Mouse (Mus musculus) hematopoietic stem cell, adult 5-6 weeks (primary cell): ENCODE data around the gene Podnl1. TPM values are rescaled to one million over a fixed set of nuclear protein-coding genes. Genes with fewer than 3 reads are reported as not detected.

Experiments used
- ATAC-seq, 2 experiments: fragments of 125-278 bp in 1 of 2; replicated peaks in 1 of 2; 2 replicates each; pipeline ENCODE4 v1.8.0; 2016 to 2017; ENCODE audit warnings: inconsistent platforms in 2 of 2, mild to moderate bottlenecking in 2 of 2, moderate number of reproducible peaks in 2 of 2, low read depth in 1 of 2, moderate TSS enrichment in 1 of 2; ENCODE audit not compliant: low FRiP score in 2 of 2, poor library complexity in 2 of 2, severe bottlenecking in 2 of 2, insufficient read depth in 1 of 2, low TSS enrichment in 1 of 2
- total RNA-seq: library from RNA; stranded (forward); fragments of 172-1452, 232-1000 nt; gene quantifications from 2 replicates; pipeline ENCODE4 v1.2.3, GENCODE M21; 2017

Podnl1 gene
- total RNA-seq: 1.4 and 2.7 TPM in 2 replicates

DNA sequence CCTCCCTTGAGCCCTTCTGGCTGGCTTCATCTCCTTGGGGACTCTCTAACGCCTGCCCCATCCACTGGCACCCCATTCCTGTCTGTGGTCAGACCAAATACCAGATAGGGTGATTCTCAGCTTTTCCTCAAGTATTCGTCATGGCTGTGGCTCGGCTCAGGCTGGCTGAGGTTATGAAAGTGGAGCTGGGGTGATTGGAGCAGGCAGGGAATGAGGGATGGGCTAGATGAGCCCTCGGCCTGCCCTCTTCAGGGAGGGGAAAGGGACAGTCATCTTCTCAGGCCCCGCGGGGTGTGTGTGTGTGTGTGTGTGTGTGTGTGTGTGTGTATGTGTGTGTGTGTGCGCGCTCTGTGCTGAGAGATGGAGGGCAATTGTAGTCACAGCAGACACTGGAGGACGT is at the start of gene Podnl1:
Podnl1 (plus strand) TSS at position 334 of the 400 bp plus-strand sequence.
- no peak for ATAC-seq

DNA sequence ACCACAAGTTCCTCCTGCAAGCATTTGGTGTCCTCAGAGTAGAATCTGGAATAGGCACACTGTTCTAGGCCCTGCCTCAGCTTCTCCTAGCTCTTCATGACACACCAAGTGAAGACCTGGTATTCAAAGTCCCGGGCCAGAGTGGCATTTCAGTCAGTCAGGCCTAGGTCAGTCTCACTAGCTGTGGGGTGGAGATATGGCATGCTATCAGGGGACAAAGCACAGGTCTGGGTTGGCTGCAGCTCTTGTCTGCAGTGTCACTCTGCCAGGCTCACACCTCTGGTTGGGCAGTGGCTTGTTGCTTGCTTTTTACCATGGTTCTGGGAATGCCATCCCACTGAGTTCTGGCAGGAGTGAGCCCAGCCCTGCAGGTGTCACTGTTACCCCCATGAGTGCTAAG is 49.4 kb upstream of the Podnl1 start:
- no peak for ATAC-seq

DNA sequence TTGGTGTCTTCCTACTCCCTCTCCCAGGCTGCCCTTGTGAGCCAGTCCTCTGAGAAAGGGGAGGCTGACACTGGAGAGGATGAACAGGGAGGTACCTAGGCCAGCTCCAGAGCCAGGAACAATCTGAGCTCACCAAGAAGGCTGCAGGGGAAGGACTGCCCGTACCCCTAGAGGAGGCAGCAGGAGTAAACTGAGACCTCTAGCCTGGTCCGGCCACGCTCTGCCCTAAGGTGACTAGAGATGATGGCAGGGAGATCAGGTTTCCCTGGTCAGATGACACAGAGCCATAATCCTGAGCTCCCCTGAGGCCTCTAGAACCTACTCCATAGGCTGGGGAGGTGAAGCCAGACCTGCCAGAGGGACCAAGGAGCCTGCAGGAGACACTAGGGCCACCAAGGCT is 48.9 kb upstream of the Podnl1 start:
- no peak for ATAC-seq

DNA sequence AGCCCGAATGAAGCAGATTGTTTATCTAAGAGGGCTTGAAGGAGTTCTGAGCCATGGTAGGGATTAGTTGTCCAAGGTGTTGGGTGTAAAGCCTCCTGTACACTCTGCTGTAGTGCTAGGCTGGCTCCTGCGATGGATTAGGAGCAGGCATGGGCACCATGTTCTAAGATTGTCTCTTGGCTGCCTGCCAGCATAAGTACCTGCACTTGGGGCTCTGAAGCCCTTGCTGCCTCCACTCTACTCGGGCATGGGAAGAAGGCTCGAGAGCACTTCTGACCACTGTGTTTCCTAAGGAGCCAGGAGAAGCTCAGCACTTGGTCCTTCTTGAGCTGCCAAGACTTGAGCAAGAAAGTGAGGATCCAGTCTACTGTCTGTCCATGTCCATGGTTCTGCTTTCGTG is 46.6 kb upstream of the Podnl1 start:
- no peak for ATAC-seq

DNA sequence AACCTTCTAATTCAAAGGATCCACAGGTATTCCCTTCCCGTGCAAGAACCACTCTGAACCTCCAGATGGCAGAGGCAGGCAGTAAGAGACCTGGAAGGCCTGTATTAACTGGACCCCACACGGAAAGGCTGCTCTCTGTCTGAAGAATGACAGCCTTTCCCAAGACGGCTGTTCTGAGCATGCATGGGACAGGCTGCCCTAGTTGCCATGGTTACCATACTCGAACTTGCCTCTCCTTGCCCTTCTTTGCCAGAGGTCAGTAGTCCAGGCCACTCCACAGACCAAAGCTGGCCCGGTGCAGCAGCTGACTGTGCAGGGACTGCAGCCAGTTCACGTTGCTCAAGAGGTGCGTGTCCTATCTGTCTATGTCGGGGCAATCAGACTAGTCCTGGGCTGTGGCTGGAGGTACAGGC is 42.0 kb upstream of the Podnl1 start:
- ATAC-seq: no peak

DNA sequence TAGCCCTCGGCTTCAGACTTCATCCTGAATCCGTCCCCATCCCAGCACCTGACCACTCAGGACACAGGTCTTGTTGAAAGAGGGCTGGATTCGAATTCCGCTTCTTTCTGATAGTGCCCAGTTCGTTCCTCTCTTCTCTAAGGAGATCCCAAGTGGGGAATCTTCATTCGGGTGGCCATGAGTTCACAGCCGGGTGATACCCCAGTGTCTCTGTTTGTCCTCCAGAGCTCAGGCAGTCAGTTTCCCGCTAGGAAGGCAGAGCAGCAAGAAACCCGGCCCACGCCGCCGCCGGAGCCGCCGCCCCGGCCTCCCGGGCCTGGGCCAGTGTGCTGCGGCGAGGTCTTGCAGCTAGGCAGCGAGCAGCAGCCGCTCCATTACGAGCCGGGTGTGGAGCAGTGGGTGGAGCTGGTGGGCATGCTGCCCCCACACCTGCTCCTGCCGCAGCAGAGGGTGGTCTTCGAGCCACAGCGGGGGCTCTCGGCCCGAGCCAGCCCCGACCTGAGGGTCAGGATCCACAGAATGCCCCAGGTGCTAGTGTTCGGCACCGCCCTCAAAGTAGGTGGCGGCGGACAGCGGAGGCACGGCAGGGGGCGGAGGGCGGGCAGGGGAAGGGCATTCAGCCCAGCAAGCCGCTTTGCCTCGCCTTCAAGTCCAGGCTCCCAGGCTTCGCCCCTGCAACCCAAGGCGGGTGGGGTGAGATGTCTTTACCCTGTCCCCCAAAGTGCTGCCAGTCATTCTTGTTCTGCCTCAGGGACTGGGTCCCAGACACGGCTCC is 41.3 kb upstream of the Podnl1 start:
- ATAC-seq: no peak

DNA sequence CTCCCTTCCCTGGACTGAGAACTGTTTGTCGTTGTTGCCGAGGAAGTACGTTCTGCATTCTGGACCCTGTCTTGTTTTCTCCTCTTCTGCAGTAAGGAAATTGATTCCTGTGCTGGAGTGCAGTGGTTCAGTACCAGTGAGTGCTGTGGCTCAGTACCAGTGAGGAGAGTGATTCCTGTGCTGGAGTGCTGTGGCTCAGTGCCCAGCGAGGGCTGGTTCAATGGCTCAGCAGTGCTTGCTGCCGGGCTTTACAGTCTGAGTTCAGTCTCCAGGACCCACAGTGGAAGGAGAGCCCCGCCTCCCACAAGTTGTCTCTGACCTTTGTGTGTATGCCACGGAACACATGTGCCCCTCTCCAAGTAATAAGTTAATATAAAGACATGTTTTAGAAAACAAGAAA is 38.6 kb upstream of the Podnl1 start:
- ATAC-seq: no peak

DNA sequence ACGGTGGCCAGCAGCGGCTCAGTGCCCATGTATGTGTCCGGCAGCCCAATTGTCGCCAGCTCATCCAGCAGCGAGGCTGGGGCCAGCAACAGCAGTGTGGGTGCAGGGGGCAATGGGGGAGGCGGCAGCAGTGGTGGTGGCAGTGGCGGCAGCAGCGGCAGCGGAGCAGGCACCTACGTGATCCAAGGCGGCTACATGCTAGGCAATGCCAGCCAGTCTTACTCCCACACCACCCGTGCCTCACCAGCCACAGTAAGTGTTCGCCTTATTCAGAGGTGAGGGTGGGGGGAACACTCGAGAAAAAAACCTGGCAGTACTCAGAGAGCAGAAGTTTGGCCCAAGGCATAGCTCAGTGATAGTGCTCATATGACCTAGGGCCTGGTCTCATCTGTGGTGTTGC is 38.0 kb upstream of the Podnl1 start:
- ATAC-seq: no peak

DNA sequence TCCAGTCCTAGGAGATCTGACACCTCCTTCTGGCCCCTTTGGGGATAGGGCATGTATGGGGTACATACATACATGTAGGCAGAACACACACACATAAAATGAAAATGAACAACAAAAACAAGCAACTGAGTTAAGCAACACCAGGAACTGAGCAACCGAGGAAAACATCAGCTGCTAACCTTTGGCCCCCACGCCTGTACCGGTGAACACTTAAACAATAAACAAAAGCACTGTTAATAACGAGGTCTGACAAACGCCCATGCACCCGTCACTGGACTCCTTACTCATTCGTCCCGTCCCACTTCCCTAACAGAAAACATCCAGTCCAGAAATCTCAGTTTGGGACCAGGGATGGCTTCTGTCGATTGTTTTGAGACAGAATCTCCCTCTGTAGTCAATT is 36.5 kb upstream of the Podnl1 start:
- no peak for ATAC-seq

DNA sequence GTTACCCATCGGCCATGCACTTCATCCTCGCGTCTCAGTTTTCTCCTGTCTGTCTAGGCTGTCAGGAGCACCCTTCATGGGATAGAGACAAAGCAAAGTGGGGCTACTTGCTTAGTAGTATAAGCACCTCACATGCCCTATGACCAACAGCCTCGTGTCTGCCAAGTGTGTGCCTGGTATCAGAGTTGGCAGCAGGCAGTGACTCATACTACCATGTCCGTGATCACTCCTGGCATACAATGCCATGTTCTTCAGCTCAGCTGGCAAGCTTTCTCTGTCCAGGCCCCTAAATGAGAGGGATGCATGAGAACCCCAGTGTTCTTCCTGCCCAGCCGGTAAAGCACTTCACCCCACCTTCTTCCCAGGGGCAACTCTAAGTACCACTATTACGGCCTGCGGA is 35.2 kb upstream of the Podnl1 start:
- ATAC-seq: no peak

DNA sequence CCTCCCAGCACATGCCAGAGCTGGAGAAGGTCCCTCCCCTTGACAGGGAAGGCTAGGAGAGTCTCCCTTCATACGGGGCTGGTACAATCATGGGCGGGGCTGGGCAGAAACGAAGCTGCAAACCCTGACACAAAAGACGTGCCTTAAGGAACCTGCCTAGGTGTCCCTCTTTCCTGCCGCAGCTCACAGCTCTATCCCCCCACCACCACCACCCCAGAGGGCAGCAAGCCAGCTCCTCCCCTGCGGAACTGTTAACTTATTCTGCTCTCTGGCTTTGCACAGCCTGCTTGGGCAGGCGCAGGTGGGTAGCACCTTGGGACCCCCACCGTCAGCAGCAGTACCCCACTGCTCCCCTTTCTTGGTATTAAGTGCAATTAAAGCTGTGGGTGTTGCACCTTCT is 29.7 kb upstream of the Podnl1 start:
- no peak for ATAC-seq

DNA sequence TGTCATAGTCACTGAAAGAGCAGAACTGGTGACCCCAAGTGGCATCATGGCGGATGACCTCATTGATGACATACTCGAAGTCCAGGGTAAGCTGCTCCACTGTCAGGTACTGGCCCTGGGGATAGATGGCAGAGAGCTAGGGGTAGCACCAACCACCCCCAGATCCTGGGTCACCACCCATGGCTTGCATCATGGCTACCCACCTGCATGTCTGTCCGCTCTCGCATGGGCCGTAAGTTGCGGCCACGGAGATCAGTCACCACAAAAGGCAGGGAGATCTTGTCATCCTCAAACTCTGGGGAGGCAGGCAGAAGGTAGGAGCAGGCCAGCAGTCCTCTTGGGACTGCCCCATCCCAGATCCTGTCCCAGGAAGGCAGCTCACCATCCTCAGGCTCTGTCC is 27.4 kb upstream of the Podnl1 start:
- ATAC-seq: no peak

DNA sequence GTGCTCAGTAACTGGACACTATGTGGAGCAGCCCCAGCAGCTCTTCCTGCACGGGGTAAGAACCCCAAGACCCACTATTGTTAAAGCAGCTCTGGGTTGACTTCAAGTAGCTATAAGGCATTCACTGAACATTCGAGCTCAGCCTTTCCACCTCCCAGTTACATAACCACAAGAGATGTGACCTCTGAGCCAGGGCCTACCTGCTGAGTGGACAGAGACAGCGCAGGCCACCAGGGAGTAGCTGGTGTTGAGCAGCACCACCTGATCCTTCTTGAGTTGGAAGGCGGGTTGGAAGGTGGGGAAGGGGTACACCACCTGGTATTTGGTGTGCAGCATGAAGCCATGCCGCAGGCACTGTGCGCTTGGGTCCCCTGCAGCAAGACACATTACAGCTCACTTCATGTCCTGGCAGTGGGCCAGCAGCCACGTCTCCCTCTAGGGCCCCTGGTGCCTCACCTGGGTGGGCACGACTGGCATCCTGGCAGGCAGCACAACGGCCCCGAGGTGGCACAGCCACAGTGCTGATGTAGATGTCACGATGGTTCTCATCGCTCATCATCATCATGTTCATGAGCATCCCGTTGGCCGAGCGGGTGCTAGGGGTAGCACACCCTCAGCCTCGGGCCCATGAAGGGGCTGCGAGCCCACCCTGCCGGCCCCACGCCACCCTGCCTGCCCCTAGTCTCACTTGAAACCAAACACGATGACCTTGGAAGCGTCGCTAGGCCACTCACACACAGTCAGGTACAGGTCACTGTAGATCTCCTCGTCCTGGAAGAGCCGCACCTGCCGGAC is 24.1 kb upstream of the Podnl1 start:
- no peak for ATAC-seq

DNA sequence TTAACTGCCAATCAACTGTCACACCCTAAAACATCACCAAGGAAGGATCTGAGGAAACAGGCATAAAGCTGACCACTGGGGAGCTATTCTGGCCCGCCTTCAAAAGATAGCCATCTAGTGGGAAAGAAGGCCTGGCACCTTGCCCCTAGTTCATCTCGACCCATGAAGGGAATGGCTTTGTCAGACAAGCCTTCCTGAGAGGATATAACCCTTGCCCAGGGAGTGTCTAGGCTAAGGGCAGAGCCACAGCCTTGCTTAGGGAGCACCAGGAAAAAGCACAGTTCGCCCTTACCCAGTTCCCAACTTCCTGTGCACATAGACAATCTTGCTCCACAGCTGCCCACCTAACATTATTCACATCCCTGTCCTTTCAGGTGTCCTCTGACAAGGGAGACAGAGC is 22.2 kb upstream of the Podnl1 start:
- no peak for ATAC-seq

DNA sequence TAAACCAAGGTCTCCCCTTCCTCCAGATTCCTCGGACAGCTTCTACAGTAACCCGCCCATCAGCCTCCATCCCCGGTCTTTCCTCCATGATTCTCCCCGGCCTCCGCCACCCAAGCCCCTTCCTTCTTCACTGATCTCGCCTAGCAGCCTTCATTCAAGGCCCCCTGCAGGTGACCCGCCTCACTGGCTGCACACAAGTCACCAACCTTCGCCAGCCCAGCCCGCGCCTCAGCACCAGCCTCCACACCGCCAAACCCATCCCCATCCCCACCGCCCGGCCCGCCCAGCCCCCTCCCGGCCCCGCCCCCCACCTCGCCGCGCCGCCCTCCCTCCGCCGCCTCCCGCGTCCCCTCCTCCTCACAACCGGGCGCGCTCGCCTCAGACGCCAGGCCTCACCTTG is 21.6 kb upstream of the Podnl1 start:
- ATAC-seq: peak; percentile 58 to 63

DNA sequence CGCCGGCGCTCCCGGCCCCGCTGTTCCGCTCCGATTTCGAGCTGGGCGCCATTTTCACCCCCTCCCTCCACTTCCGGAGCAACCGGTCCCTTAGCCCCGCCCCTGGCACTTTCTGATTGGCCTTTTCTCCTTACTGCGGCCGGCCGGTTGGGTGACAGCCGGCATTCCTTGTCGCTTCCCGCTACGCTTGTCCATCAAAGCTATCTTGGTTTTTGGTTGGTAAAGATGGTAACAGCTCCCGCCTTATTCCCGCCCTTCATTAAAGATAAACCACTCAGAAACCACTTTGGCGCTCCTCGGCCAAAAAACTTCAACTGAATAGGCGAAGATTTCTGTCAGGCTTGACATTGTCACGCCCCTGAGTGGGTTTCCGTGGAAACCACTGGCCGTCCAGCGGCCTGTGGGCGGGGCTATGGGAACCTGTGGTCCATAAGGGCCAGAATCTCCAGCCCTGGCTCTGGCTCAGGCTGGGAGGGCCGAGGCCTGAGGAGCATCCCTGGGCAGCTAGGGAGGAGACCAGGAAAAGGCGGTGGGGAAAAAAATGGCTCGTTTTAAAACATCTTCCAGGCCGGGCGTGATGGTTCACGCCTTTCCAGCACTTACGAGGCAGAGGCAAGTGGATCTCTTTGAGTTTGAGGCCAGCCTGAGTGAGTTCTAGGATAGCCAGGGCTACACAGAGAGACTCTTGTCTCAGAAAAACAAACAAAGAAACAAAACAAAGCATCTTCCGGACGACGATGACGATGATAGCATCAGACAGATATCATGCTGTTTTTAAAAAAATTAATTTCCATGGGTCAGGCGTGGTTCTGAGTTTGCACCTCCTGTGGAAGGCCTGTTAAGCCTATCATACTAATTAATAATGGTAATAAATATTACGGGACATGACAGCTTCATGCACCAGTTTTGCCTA is 20.8 kb upstream of the Podnl1 start, which contains the start of gene Dcaf15:
Dcaf15 (minus strand) TSS at position 72 of the 913 bp plus-strand sequence.
- ATAC-seq: peak; percentile 97 to 98

DNA sequence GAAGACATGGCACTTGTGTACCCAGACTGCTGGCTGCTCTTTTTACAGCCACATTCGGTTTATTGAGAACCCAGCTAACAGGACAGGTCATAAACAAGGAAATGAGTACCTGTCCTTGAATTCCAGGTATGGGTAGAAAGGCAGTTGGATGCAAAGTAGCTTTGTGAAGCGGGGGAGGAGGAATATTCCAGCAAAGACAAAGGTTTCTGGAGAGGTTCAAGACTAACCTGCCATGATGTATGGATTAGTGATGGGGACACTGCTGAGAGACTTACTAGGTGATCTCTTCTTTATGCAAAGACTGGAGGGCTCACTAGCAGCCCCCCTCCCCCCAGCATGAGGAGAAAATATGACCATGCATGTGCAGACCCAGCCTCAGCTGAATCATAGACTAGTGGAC is 20.1 kb upstream of the Podnl1 start:
- ATAC-seq: no peak
